Mouse (Mus musculus): ENCODE measurements around the gene Prkag3.

Prkag3 gene

DNA sequence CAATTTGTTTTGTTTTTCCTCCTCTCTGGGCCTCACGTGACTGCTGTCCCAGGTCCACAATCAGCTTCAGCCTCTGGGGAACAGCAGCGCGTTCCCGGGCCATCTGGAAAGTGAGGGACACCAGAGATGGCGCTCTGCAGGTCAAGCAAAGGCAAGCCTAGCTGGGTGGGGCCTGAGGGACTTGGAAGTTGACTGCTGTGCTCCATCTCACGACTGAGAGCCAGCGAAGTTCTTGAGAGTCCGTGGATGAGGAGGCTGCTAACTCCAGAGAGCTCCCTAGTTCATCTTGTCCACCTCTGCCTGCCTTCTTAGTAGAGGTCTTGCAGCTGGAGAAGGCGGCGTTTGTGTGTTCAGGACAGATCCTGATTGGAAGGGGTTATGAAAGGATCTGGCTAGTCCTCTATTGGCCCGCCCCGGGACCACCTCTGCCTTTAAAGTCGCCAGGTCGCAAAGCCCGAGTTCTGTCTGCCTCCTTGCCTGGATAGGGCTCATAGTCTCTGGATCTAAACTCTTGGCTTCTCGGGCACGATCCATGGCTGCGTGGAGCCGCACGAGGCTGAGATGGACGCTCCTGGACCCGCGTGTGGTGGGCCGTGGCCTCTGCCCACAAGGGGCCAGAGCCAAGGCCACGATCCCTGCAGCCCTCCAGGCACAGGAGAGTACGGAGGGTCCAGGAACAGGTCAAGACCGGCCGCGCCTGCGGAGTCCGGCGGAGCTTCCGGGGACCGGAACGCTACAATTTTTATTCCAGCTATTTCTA, 35.7 kb downstream of the Prkag3 start, which contains the start of gene Cyp27a1:
Gene Cyp27a1 (plus strand): TSS at position 476 of the 760 bp plus-strand sequence.
- peak; percentile 40 for DNase-seq (ENCODE audit: low spot score)

DNA sequence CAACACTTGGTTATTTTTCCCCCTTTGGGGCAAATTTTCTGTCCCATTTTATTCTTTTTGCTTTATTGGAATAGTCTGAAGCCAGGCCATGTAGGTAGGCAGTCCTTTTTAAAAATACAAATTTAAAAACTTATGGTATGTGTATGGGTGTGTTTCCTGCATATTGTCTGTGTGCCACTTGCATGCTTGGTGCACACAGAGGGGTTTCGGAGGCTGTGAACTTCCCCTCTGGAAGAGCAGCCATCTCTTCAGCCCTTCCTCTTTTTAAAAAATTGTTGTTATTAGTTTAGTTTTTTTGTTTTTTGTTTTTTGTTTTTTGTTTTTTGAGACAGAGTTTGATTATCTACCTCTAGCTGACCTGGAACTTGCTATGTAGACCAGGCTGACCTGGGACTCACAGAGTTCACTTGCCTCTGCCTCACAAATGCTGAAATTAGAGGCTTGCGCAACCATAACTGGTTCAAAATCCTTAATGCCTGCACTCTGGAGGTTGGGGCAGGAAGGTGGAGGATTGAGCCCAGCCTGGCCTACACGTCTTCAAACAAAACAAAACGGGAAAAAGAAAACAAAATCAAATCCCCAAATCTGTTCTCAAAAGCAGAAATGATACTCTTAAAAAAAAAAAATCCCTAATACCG, 36.4 kb downstream of the Prkag3 start:
- DNase-seq (ENCODE audit: low spot score), result no peak

DNA sequence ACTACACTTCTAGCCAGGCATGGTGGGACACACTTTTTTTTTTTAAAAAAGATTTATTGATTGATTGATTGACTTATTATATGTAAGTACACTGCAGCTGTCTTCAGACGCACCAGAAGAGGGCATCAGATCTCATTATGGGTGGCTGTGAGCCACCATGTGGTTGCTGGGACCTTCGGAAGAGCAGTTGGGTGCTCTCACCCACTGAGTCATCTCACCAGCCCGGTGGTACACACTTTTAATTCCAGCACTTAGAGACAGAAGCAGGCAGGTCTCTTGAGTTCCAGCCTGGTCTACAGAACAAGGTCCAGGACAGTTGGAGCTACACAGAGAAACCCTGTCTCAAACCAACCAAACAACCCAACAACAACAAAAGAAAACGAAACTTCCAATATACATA, 37.0 kb downstream of the Prkag3 start:
- DNase-seq (ENCODE audit: low spot score), result no peak

DNA sequence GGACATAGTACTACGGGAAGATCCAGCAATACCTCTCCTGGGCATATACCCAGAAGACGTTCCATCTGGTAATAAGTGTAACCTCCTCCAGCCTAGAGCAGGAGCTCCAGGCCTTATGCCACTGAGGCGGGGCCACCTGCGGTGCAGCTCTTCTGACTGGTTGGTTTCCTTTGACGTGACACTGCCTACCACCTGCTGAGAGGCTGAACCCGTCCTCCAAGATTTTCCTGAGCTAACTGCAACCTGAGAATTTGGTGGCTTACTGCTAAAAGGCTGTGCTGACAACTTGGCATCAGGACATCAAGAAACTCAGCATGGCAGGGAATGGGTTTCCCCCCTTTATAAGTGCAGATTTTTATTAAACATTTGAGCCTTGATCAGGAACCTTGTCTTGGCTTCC, 39.5 kb downstream of the Prkag3 start:
- DNase-seq (ENCODE audit: low spot score), result no peak

DNA sequence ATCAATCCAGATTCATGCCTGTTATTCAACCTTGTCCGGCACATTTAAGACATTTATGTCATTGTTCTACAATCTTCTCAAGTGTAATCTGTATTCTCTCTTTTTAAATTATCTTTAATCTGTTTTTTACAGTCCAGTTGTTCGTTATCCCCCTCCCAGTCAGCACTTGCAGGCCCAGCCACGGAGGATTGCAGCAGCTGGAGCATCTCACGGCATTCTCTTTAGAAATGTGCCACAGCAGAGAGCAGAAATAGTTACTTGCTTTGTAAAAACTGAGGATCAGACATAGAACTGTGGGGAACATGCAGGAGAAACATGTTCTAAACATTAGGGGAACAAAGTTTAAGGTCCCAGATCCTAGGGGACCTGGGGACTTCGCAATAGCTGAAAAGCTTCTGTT, 44.0 kb downstream of the Prkag3 start:
- DNase-seq (ENCODE audit: low spot score), result no peak

DNA sequence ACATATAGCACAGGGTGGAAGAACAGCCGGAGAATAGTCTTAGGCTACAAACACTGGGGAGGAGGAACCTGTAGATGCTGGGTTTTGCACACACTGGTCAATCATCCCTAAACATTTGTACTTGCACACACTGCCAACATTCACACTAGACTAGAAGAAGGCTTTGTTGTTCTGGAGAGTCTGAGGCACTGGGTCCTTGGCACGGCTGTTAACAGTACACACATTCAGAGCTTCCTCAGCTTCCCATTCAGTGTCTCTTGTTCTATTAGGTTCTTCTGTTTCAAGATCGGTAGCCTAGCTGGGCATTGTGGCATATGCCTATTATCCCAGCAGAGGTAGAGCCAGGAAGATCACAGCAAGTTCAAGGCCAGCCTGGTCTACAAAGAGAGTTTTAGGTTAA, 44.9 kb downstream of the Prkag3 start:
- no peak for DNase-seq (ENCODE audit: low spot score)

DNA sequence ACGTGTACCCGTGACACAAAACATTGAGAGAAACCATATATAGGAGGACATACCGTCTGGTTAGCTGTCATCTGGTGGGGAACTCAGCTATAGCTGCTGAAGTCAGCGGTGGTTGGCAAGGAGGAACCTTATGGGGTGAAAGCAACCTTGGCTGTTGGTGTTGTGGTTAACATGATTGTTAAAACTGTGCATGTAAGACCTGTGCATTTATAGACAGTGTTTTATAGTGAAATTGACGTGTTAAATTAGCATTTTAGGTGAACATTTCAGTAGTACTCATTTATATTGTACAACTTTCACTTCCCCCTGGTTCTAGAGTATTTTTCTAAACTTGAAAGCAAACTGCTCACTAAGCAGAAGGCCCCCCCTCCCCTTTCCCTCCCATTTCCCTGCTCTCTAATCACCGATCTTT, 46.9 kb downstream of the Prkag3 start:
- no peak for DNase-seq (ENCODE audit: low spot score)

DNA sequence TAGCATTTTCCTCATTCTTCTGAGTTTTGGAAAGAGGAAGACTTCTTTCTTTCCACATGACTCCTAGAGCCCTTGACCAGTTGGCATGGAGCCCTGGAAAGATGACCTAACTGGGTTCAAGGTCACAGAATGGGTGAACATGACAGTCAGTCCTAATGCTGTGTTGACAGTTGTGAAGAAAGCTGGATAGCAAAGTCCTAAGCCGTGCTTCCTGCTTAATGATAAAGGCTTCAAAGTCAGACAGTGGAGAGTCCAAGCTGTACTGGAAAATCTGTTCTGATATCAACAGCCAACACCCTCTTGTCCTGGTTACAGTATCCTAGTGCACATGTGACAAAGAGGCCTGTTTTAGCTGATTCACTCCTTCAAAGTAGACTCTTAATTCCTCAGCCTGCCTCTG, 50.2 kb downstream of the Prkag3 start:
- DNase-seq (ENCODE audit: low spot score), result no peak

DNA sequence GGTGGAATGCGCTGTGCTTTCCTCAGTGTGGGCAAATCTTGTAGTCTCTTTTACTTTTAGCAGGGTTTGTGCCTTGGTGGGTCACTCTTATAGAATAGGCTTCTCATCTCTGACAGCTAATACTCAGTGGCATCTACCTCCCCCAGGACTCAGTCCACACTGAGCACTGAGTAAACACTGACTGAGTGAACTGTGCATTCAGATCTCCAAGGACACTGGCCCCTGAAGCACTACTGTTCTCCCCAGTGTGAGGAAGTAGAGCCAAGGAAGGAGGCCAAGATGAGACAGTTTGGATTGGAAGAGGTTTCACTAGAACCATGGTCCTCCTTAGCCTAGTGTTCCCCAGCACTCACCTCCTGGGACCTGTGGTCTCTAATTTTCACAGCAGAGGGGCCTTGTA, 50.7 kb downstream of the Prkag3 start:
- DNase-seq (ENCODE audit: low spot score), result no peak

DNA sequence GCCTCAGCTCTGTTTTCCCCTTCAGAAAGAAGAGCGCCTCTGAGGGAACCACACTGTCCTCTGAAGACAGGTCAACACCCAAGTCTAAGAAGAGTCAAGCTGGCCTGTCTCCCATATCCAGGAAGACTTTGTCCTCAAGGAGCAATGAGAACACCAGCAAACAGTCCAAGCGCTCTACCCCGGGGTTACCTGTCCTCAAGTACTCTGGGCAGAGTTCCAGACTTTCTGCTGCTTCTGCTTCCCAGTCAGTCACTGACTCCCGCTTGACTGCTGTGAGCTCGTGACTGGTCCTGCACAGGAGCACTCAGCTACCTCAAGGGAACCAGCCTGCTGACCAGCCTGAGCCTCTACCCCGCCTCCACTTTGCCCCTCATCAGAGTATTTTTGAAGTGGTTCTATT, 51.6 kb downstream of the Prkag3 start:
- DNase-seq (ENCODE audit: low spot score), result no peak

DNA sequence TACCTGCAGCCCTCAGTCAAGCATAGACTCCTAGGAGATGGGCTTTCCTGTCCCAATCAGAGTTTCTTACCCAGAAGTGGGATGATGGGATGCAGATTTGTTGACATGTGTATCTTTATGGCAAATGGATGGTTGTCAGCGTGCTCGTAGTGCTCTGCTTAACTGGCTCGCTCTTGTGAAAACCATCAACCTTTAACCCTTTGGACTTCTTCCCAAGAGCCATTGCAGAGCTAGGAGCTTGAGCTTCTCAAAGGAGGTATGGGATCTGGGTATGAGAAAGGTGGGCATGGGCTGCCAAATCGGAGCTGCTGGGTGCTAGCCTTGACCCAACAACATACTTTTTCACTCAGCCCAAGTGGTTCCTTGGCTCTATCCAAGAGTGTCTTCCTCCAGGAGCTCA, 53.2 kb downstream of the Prkag3 start:
- no peak for DNase-seq (ENCODE audit: low spot score)

DNA sequence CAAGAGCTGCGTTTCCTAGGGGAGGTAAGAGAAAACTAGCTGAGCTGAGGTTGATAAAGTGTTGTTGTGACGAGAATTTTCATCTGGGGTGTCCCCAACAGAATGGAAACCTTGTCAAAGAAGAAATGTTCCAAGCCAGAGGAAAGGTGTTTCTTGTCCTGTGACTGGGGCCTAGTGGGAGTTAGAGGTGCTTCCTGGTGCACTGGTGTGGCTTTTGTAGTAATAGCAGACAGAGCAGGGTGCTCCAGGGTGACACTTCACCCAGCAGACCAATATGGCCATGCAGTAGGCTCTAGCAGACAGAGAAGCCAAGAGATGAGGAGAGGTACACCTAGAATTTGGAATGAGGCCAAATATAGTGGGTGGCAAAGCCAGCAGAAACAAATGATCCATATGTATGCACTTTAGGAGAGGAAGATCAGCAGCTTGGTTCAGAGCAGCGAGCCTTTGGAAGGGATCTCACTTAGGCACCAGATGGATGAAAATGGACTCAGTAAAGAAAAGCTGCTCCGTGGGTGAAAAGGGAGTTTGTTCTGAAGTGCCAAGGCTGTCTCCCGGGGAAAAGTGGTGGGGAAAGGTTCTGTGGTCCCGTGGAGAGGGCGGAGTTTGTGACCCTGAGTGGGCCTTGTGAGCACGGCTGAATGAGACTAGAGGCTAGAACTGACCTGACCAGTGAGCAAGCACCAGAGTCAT, 55.0 kb downstream of the Prkag3 start:
- DNase-seq (ENCODE audit: low spot score), result no peak

Data from ovary, postnatal 10 days (tissue).